Mouse (Mus musculus): ENCODE data around the gene Gbf1.
A peak's percentile ranks its signal among the peaks of the same experiment; 100 is the strongest.
"Not testable (repeated sequence)": the region's sequence is repeated elsewhere in the genome, so short reads cannot be mapped to it uniquely, and the experiment has no call there.

Gene Gbf1

GRCm38 (mm10) chr19:46152127-46152803 is at the start of gene Gbf1:
Gene Gbf1, plus strand, starts transcription at chr19:46152509.
- DNase-seq: peak; percentile 98

GRCm38 (mm10) chr19:46103437-46104186 is 48.7 kb upstream of the Gbf1 start:
- DNase-seq: no peak

- DNase-seq: no peak
These were observed 48.1 kb upstream of the Gbf1 start for GRCm38 (mm10) chr19:46104187-46104557.

- no peak for DNase-seq
These were observed 42.1 kb upstream of the Gbf1 start for GRCm38 (mm10) chr19:46110214-46110613.

- no peak for DNase-seq
These were observed 41.5 kb upstream of the Gbf1 start for GRCm38 (mm10) chr19:46110781-46111180.

GRCm38 (mm10) chr19:46114617-46115016 is 37.7 kb upstream of the Gbf1 start:
- DNase-seq: no peak

- DNase-seq: no peak
These were observed 32.9 kb upstream of the Gbf1 start for GRCm38 (mm10) chr19:46119458-46119857.

GRCm38 (mm10) chr19:46120872-46121271 is 31.4 kb upstream of the Gbf1 start:
- DNase-seq: no peak

GRCm38 (mm10) chr19:46123876-46124275 is 28.4 kb upstream of the Gbf1 start:
- no peak for DNase-seq

- no peak for DNase-seq
These were observed 27.7 kb upstream of the Gbf1 start for GRCm38 (mm10) chr19:46124651-46125050.

GRCm38 (mm10) chr19:46126301-46126700 is 26.0 kb upstream of the Gbf1 start:
- no peak for DNase-seq

- not testable (repeated sequence) for DNase-seq
These were observed 22.6 kb upstream of the Gbf1 start for GRCm38 (mm10) chr19:46129737-46130136.

- DNase-seq: no peak
These were observed 21.0 kb upstream of the Gbf1 start for GRCm38 (mm10) chr19:46131283-46131682.

GRCm38 (mm10) chr19:46131694-46132525 is 20.4 kb upstream of the Gbf1 start, which contains the start of gene Elovl3:
Gene Elovl3, plus strand, starts transcription at chr19:46131897.
- DNase-seq: no peak

GRCm38 (mm10) chr19:46132577-46132976 is 19.7 kb upstream of the Gbf1 start:
- DNase-seq: no peak

GRCm38 (mm10) chr19:46135297-46135696 is 17.0 kb upstream of the Gbf1 start:
- DNase-seq: peak; percentile 87

- DNase-seq: peak; percentile 21
These were observed 16.3 kb upstream of the Gbf1 start for GRCm38 (mm10) chr19:46135789-46136638.

- DNase-seq: peak; percentile 59
These were observed 15.4 kb upstream of the Gbf1 start for GRCm38 (mm10) chr19:46136639-46137580.

- no peak for DNase-seq
These were observed 12.0 kb upstream of the Gbf1 start for GRCm38 (mm10) chr19:46140324-46140723.

GRCm38 (mm10) chr19:46141091-46141490 is 11.2 kb upstream of the Gbf1 start:
- DNase-seq: no peak
